Mouse (Mus musculus) thymus, adult 2 months (tissue): ENCODE results near the gene Ackr2.

Source experiments
- CTCF ChIP-seq: fragments of 200-500 bp; IDR thresholded peaks from 2 replicates; pipeline ENCODE4 v1.5.1; 2012; ENCODE audit warnings: mild to moderate bottlenecking, control low read depth, low read length, moderate library complexity, borderline replicate concordance; ENCODE audit not compliant: control insufficient read depth, poor library complexity, insufficient read depth; ENCODE audit errors: extremely low read depth
- POLR2A ChIP-seq: fragments of 200-500 bp; IDR thresholded peaks from 2 replicates; pipeline ENCODE4 v1.6.1; 2012; ENCODE audit warnings: mild to moderate bottlenecking, low read length, control low read depth, moderate library complexity; ENCODE audit not compliant: control insufficient read depth, poor library complexity, insufficient read depth; ENCODE audit errors: extremely low read depth

GRCm38 (mm10) chr9:121877052-121877740, 21.0 kb upstream of the Ackr2 start:
- TF ChIP-seq CTCF (no peak), POLR2A (no peak)
